Mouse (Mus musculus) ES-Bruce4 (cell line): ENCODE data around the gene Foxe1.

ENCODE experiments used
- CTCF ChIP-seq: IDR thresholded peaks from one replicate; pipeline ENCODE4 v1.8.1; 2011; ENCODE audit warnings: low read depth, low read length
- EP300 ChIP-seq: IDR thresholded peaks from 2 replicates; pipeline ENCODE4 v1.6.1; 2011; ENCODE audit warnings: low read depth, low read length; ENCODE audit not compliant: insufficient read depth

GRCm38 (mm10) chr4:46342711-46343286, 610 bp upstream of the Foxe1 start:
- TF ChIP-seq CTCF (no peak), EP300 (no peak)
